Mouse (Mus musculus) stomach, postnatal 0 days (tissue): ENCODE measurements around the gene Gm28230.

Experiments
- CTCF ChIP-seq: IDR thresholded peaks from 2 replicates; pipeline ENCODE4 v1.5.1; 2016; ENCODE audit warnings: antibody characterized with exemption, low read depth, mild to moderate bottlenecking, moderate library complexity
- EP300 ChIP-seq: optimal IDR thresholded peaks from 2 replicates; pipeline ENCODE3; 2016; ENCODE audit warnings: antibody characterized with exemption

GRCm38 (mm10) chr2:74739476-74739800, 12.9 kb downstream of the Gm28230 start:
- TF ChIP-seq EP300 (no peak), CTCF (no peak)
